Mouse (Mus musculus) liver, embryonic 16.5 days (tissue): ENCODE data around the gene Tmc6. TPM values are rescaled to one million over a fixed set of nuclear protein-coding genes. Genes with fewer than 3 reads are reported as not detected.
"Not testable (repeated sequence)": the region's sequence is repeated elsewhere in the genome, so short reads cannot be mapped to it uniquely, and the experiment has no call there.

Experiments
- ATAC-seq: fragments of 200-750 bp; cut with Nextera tagmentation; 2 replicates; pipeline ENCODE4 v1.8.0; 2017; ENCODE audit warnings: low read depth, mild to moderate bottlenecking, moderate number of reproducible peaks, moderate library complexity
- H3K27ac ChIP-seq: fragments of 300-500 bp; sonication (generic); 2 replicates; pipeline ENCODE4 v1.5.1; 2014; ENCODE audit warnings: mild to moderate bottlenecking, low read length
- H3K27me3 ChIP-seq: fragments of 300-500 bp; sonication (generic); 2 replicates; pipeline ENCODE4 v1.6.1; 2014; ENCODE audit warnings: low read depth, low read length, mixed read lengths; ENCODE audit not compliant: control insufficient read depth, insufficient read depth
- H3K36me3 ChIP-seq: fragments of 300-500 bp; sonication (generic); 2 replicates; pipeline ENCODE4 v1.6.1; 2014; ENCODE audit warnings: mild to moderate bottlenecking; ENCODE audit not compliant: control insufficient read depth, insufficient read depth
- H3K4me1 ChIP-seq: fragments of 300-500 bp; sonication (generic); 2 replicates; pipeline ENCODE4 v1.6.1; 2014; ENCODE audit warnings: low read depth, low read length, mixed read lengths; ENCODE audit not compliant: control insufficient read depth
- H3K4me2 ChIP-seq: fragments of 300-500 bp; sonication (generic); 2 replicates; pipeline ENCODE4 v1.6.1; 2014; ENCODE audit warnings: low read depth, low read length, mixed read lengths
- H3K4me3 ChIP-seq: fragments of 300-500 bp; sonication (generic); 2 replicates; pipeline ENCODE4 v1.5.1; 2014; ENCODE audit warnings: low read depth, mild to moderate bottlenecking, low read length
- H3K9ac ChIP-seq: fragments of 300-500 bp; sonication (generic); 2 replicates; pipeline ENCODE4 v1.6.1; 2014; ENCODE audit warnings: low read depth, low read length
- H3K9me3 ChIP-seq: fragments of 300-500 bp; sonication (generic); replicated peaks from 2 replicates; pipeline ENCODE4 v1.6.1; 2016; ENCODE audit warnings: low read length; ENCODE audit not compliant: control insufficient read depth
- WGBS: fragments of 180-500 bp; shearing (Covaris S2); extraction: QIAGEN DNeasy Blood & Tissue Kit; methylation state at CpG from one replicate; pipeline ENCODE4 v1.1.7; 2014; ENCODE audit not compliant: insufficient replicate concordance; 5-methylcytosine and 5-hydroxymethylcytosine counted together
- polyA plus RNA-seq: library from polyadenylated mRNA; unstranded; fragments of >200 nt; fragmentation: Nextera tagmentation; extraction: Ambion mirVana; gene quantifications from 2 replicates; pipeline ENCODE4 v1.2.1, GENCODE M21; 2015

Gene Tmc6
- polyA plus RNA-seq, 1 experiment from 2014 or later, result 45.6 TPM

DNA sequence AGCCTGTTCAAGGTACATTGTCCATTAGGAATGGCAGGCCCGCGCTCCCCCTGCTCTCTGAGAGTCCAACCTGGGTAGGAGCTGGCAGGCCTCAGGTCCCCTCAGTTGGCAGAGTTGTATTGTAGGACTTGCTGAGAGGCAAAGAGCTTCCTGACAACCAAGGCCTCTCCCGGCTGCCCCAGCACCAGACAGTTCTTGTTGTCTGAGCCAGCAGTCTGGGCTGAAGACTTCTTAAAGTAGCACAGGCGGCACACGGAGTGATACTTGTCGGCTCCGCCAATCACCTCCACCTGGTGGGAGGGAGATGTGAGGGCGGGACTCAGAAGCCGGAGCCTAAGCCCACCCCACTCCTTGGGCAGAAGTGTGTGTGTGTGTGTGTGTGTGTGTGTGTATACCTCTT lies 33.9 kb upstream of the Tmc6 start:
- 77% methylated on average over 9 of the region's 9 CpGs for WGBS
- H3K4me3 ChIP-seq, H3K4me2 ChIP-seq, H3K9ac ChIP-seq, H3K27ac ChIP-seq, ATAC-seq, H3K27me3 ChIP-seq, H3K9me3 ChIP-seq: not testable (repeated sequence)
- H3K36me3 ChIP-seq, result peaks cover 75% of the 10 kb centered on the region
- peaks cover 26% of the 10 kb centered on the region for H3K4me1 ChIP-seq

DNA sequence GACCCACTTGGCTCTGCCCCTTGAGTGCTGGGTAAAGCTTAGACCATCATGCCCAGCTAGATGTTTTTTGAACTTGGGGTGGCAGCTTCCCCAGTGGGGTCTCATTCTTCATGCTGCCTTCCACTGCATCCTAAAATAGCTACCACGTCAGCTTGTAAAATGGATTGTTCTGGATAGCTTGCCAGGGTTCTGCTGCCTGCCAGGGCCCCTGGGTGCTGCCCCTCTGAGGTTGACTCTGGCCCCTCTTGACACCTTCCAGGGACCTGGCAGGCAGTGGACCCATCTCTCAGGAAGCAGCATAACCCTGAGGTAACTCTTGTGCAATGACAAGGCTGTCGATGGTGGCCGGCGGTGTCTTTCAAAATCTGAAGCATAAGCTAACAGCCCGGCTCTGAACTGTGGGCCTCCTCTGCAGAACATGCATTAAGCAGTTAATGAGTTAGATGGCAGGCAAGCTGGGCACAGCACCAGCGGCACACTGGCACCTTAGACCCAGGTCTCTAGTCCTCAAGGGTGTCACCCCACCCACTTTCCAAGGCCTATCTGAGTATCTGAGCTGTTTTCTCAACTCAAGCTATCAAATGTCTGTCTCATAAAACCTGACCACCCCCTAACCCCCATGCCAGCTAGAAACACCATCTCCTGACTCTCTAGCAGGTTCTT lies 32.8 kb upstream of the Tmc6 start:
- H3K4me3 ChIP-seq, result no peak overlapping the region
- peaks cover 34% of the 10 kb centered on the region for H3K4me1 ChIP-seq
- WGBS, result 77% methylated on average over 6 of the region's 6 CpGs
- no peak overlapping the region for H3K4me2 ChIP-seq
- H3K36me3 ChIP-seq, result peaks cover 66% of the 10 kb centered on the region
- ATAC-seq, result no peak
- no peak overlapping the region for H3K9ac ChIP-seq
- no peaks in the 10 kb centered on the region for H3K9me3 ChIP-seq
- H3K27ac ChIP-seq, result peak overlapping the region; percentile 15; the same call in 1 of the 2 replicates
- no peaks in the 10 kb centered on the region for H3K27me3 ChIP-seq

DNA sequence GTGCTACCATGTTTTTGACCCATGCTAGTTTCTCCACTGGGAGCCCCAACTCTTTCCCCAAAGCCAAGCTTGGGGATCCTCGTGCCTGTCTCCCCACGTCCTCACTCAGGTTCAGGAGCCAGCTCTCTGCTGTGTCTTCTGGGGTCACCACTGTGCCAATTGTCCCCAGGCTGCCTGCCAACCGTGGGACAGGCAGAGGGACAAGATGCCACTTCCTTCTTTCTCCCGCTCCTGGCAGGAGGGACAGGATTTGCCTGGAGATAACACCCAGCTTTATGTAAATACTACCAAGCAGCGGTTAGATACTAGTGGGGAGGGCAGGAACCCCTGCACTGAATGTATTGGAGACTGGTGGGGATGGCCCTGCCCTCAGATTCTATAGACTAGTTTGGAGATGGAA lies 31.9 kb upstream of the Tmc6 start:
- WGBS, result 53% methylated on average over 5 of the region's 5 CpGs
- H3K27ac ChIP-seq, result peak overlapping the region; percentile 62
- peaks cover 39% of the 10 kb centered on the region for H3K4me1 ChIP-seq

DNA sequence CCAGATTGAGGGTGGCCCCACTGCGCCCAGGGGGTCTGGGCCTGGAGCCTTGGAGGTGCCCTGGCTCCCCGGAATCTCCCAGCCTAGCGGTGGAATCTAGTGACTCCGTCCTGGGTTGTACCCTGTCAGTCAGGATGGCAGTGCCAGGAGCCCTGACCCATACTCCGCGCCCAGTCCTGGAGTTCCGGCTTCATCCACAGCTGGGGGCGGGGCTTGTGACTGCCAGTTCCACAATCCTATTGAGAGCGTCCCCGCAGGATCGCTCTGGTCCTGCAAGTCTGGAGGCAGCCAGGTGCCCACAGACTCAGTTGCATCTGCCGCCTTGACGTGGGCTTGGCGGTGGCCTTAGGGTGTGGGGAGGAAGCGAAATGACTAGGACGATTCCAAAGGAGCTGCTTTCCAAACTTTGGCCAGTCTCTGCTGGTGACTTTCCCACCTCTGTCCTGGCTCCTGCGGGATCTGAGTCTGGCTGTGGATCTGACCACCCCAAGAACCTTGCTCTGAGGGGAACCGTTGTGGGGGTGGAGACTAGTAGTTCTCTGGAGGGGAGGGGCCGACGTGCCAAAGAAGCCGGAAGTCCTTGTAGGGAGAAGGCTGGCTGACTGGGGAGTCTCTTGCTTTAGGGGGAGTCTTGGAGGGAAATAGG lies 28.5 kb upstream of the Tmc6 start:
- H3K27me3 ChIP-seq, result no peaks in the 10 kb centered on the region
- under 1% methylated on average over 21 of the region's 21 CpGs for WGBS
- H3K4me2 ChIP-seq, result peak overlapping the region; percentile 92
- H3K4me3 ChIP-seq, result peak overlapping the region; percentile 84
- H3K4me1 ChIP-seq, result peaks cover 43% of the 10 kb centered on the region
- H3K27ac ChIP-seq, result peak overlapping the region; percentile 83
- no peaks in the 10 kb centered on the region for H3K9me3 ChIP-seq
- peaks cover 55% of the 10 kb centered on the region for H3K36me3 ChIP-seq
- ATAC-seq, result peak; percentile 70
- peak overlapping the region; percentile 92 for H3K9ac ChIP-seq

More for the DNA sequence above, 31.9 kb upstream of the Tmc6 start:
- 0 out of 2 replicates have a peak overlapping the region, but pooled peaks have one; percentile 27 for H3K9ac ChIP-seq
- no peaks in the 10 kb centered on the region for H3K9me3 ChIP-seq
- no peak overlapping the region for H3K4me3 ChIP-seq
- no peak overlapping the region for H3K4me2 ChIP-seq
- no peaks in the 10 kb centered on the region for H3K27me3 ChIP-seq
- H3K36me3 ChIP-seq, result peaks cover 63% of the 10 kb centered on the region
- no peak for ATAC-seq

GRCm38 (mm10) chr11:117809407-117810311 lies 27.7 kb upstream of the Tmc6 start, which contains the start of the genes Gm20708 and Syngr2:
Gene Gm20708 (plus strand): TSS chr11:117809668.
Gene Syngr2 (plus strand): TSS chr11:117809668.
- no peaks in the 10 kb centered on the region for H3K27me3 ChIP-seq
- peaks cover 49% of the 10 kb centered on the region for H3K36me3 ChIP-seq
- H3K9me3 ChIP-seq, result no peaks in the 10 kb centered on the region
- H3K4me2 ChIP-seq, result peak within 1 kb of the TSS; percentile 92
- ATAC-seq, result peak; percentile 78
- under 1% methylated on average over 75 of the region's 75 CpGs for WGBS
- H3K27ac ChIP-seq, result peak within 1 kb of the TSS; percentile 83
- peak within 1 kb of the TSS; percentile 92 for H3K9ac ChIP-seq
- peaks cover 39% of the 10 kb centered on the region for H3K4me1 ChIP-seq
- H3K4me3 ChIP-seq, result peak within 1 kb of the TSS; percentile 84

- no peaks in the 10 kb centered on the region for H3K9me3 ChIP-seq
- H3K27ac ChIP-seq, result no peak overlapping the region
- peaks cover 39% of the 10 kb centered on the region for H3K4me1 ChIP-seq
- H3K27me3 ChIP-seq, result no peaks in the 10 kb centered on the region
- H3K4me2 ChIP-seq, result no peak overlapping the region
- WGBS, result 93% methylated on average over 6 of the region's 6 CpGs
- ATAC-seq, result no peak
- H3K9ac ChIP-seq, result no peak overlapping the region
- H3K4me3 ChIP-seq, result no peak overlapping the region
- peaks cover 41% of the 10 kb centered on the region for H3K36me3 ChIP-seq
Measured at GRCm38 (mm10) chr11:117806781-117807180, 24.8 kb upstream of the Tmc6 start.

- H3K9me3 ChIP-seq, result no peaks in the 10 kb centered on the region
- H3K27me3 ChIP-seq, result no peaks in the 10 kb centered on the region
- H3K4me3 ChIP-seq, result peak overlapping the region; percentile 23
- peak overlapping the region; percentile 71 for H3K4me2 ChIP-seq
- peaks cover 42% of the 10 kb centered on the region for H3K4me1 ChIP-seq
- WGBS, result 90% methylated on average over 3 of the region's 3 CpGs
- peak overlapping the region; percentile 13 for H3K9ac ChIP-seq
- peaks cover 43% of the 10 kb centered on the region for H3K36me3 ChIP-seq
- no peak for ATAC-seq
- H3K27ac ChIP-seq, result 0 out of 2 replicates have a peak overlapping the region, but pooled peaks have one; percentile 23
Measured at GRCm38 (mm10) chr11:117803166-117803688, 21.2 kb upstream of the Tmc6 start.

GRCm38 (mm10) chr11:117801650-117802049 lies 19.7 kb upstream of the Tmc6 start:
- peaks cover 34% of the 10 kb centered on the region for H3K36me3 ChIP-seq
- H3K9me3 ChIP-seq, result no peaks in the 10 kb centered on the region
- no peaks in the 10 kb centered on the region for H3K27me3 ChIP-seq
- peak overlapping the region; percentile 85 for H3K4me3 ChIP-seq
- peaks cover 47% of the 10 kb centered on the region for H3K4me1 ChIP-seq
- no peak for ATAC-seq
- peak overlapping the region; percentile 60 for H3K9ac ChIP-seq
- H3K27ac ChIP-seq, result 0 out of 2 replicates have a peak overlapping the region, but pooled peaks have one; percentile 43
- 84% methylated on average over 7 of the region's 7 CpGs for WGBS
- H3K4me2 ChIP-seq, result peak overlapping the region; percentile 71
